Mouse (Mus musculus): ENCODE measurements around the gene Entpd2.

Entpd2 gene

GRCm38 (mm10) chr2:25395721-25396596 is at the start of gene Entpd2:
Gene Entpd2 (plus strand): TSS chr2:25395874.
- Histone ChIP-seq H3K27me3 (ENCODE audit: control insufficient read depth, insufficient read depth, low read length, poor library complexity, severe bottlenecking) (no peaks in the 10 kb centered on the region), H3K36me3 (ENCODE audit: control insufficient read depth, insufficient read depth, low read length, poor library complexity, severe bottlenecking) (no peaks in the 10 kb centered on the region)
- peak; percentile 36 for DNase-seq (ENCODE audit: low read depth, low spot score)

GRCm38 (mm10) chr2:25348162-25348561 is 47.5 kb upstream of the Entpd2 start:
- no peak for DNase-seq (ENCODE audit: low read depth, low spot score)
- no peaks in the 10 kb centered on the region for H3K27me3 ChIP-seq (ENCODE audit: control insufficient read depth, insufficient read depth, low read length, poor library complexity, severe bottlenecking)
- H3K36me3 ChIP-seq (ENCODE audit: control insufficient read depth, insufficient read depth, low read length, poor library complexity, severe bottlenecking): peaks cover 8% of the 10 kb centered on the region

- H3K36me3 ChIP-seq (ENCODE audit: control insufficient read depth, insufficient read depth, low read length, poor library complexity, severe bottlenecking): peaks cover 8% of the 10 kb centered on the region
- H3K27me3 ChIP-seq (ENCODE audit: control insufficient read depth, insufficient read depth, low read length, poor library complexity, severe bottlenecking): no peaks in the 10 kb centered on the region
- no peak for DNase-seq (ENCODE audit: low read depth, low spot score)
Observed at GRCm38 (mm10) chr2:25349499-25349898, 46.2 kb upstream of the Entpd2 start.

GRCm38 (mm10) chr2:25350701-25351100 is 45.0 kb upstream of the Entpd2 start:
- no peaks in the 10 kb centered on the region for H3K27me3 ChIP-seq (ENCODE audit: control insufficient read depth, insufficient read depth, low read length, poor library complexity, severe bottlenecking)
- DNase-seq (ENCODE audit: low read depth, low spot score): no peak
- peaks cover 8% of the 10 kb centered on the region for H3K36me3 ChIP-seq (ENCODE audit: control insufficient read depth, insufficient read depth, low read length, poor library complexity, severe bottlenecking)

- DNase-seq (ENCODE audit: low read depth, low spot score): no peak
- peaks cover 3% of the 10 kb centered on the region for H3K36me3 ChIP-seq (ENCODE audit: control insufficient read depth, insufficient read depth, low read length, poor library complexity, severe bottlenecking)
- no peaks in the 10 kb centered on the region for H3K27me3 ChIP-seq (ENCODE audit: control insufficient read depth, insufficient read depth, low read length, poor library complexity, severe bottlenecking)
Observed at GRCm38 (mm10) chr2:25354211-25354610, 41.5 kb upstream of the Entpd2 start.

GRCm38 (mm10) chr2:25355419-25356066 is 40.1 kb upstream of the Entpd2 start:
- H3K27me3 ChIP-seq (ENCODE audit: control insufficient read depth, insufficient read depth, low read length, poor library complexity, severe bottlenecking): no peaks in the 10 kb centered on the region
- no peak for DNase-seq (ENCODE audit: low read depth, low spot score)
- peaks cover 2% of the 10 kb centered on the region for H3K36me3 ChIP-seq (ENCODE audit: control insufficient read depth, insufficient read depth, low read length, poor library complexity, severe bottlenecking)

- H3K27me3 ChIP-seq (ENCODE audit: control insufficient read depth, insufficient read depth, low read length, poor library complexity, severe bottlenecking): no peaks in the 10 kb centered on the region
- DNase-seq (ENCODE audit: low read depth, low spot score): peak; percentile 86
Observed at GRCm38 (mm10) chr2:25356208-25357079, 39.2 kb upstream of the Entpd2 start, which contains the start of gene Dpp7. Gene Dpp7 (minus strand): TSS chr2:25356359.

GRCm38 (mm10) chr2:25359848-25360247 is 35.8 kb upstream of the Entpd2 start:
- Histone ChIP-seq H3K36me3 (ENCODE audit: control insufficient read depth, insufficient read depth, low read length, poor library complexity, severe bottlenecking) (peaks cover 2% of the 10 kb centered on the region), H3K27me3 (ENCODE audit: control insufficient read depth, insufficient read depth, low read length, poor library complexity, severe bottlenecking) (no peaks in the 10 kb centered on the region)
- DNase-seq (ENCODE audit: low read depth, low spot score): no peak

More at GRCm38 (mm10) chr2:25356208-25357079, 39.2 kb upstream of the Entpd2 start, which contains the start of gene Dpp7:
- H3K36me3 ChIP-seq (ENCODE audit: control insufficient read depth, insufficient read depth, low read length, poor library complexity, severe bottlenecking): no peaks in the 10 kb centered on the region; the same call in none of the 2 replicates

- DNase-seq (ENCODE audit: low read depth, low spot score): no peak
Observed at GRCm38 (mm10) chr2:25363478-25364178, 32.0 kb upstream of the Entpd2 start.

GRCm38 (mm10) chr2:25364313-25364712 is 31.4 kb upstream of the Entpd2 start:
- no peak for DNase-seq (ENCODE audit: low read depth, low spot score)
- Histone ChIP-seq H3K36me3 (ENCODE audit: control insufficient read depth, insufficient read depth, low read length, poor library complexity, severe bottlenecking) (peaks cover 2% of the 10 kb centered on the region), H3K27me3 (ENCODE audit: control insufficient read depth, insufficient read depth, low read length, poor library complexity, severe bottlenecking) (no peaks in the 10 kb centered on the region)

More at GRCm38 (mm10) chr2:25363478-25364178, 32.0 kb upstream of the Entpd2 start:
- H3K27me3 ChIP-seq (ENCODE audit: control insufficient read depth, insufficient read depth, low read length, poor library complexity, severe bottlenecking): no peaks in the 10 kb centered on the region
- peaks cover 2% of the 10 kb centered on the region for H3K36me3 ChIP-seq (ENCODE audit: control insufficient read depth, insufficient read depth, low read length, poor library complexity, severe bottlenecking)

- H3K36me3 ChIP-seq (ENCODE audit: control insufficient read depth, insufficient read depth, low read length, poor library complexity, severe bottlenecking): peaks cover 2% of the 10 kb centered on the region; the same call in 1 of the 2 replicates
- DNase-seq (ENCODE audit: low read depth, low spot score): no peak
- H3K27me3 ChIP-seq (ENCODE audit: control insufficient read depth, insufficient read depth, low read length, poor library complexity, severe bottlenecking): no peaks in the 10 kb centered on the region
Observed at GRCm38 (mm10) chr2:25364761-25365090, 30.9 kb upstream of the Entpd2 start.

- H3K27me3 ChIP-seq (ENCODE audit: control insufficient read depth, insufficient read depth, low read length, poor library complexity, severe bottlenecking): no peaks in the 10 kb centered on the region
- DNase-seq (ENCODE audit: low read depth, low spot score): peak; percentile 81
- H3K36me3 ChIP-seq (ENCODE audit: control insufficient read depth, insufficient read depth, low read length, poor library complexity, severe bottlenecking): peaks cover 2% of the 10 kb centered on the region; the same call in 1 of the 2 replicates
Observed at GRCm38 (mm10) chr2:25365091-25365761, 30.4 kb upstream of the Entpd2 start, which contains the start of gene Uap1l1. Gene Uap1l1 (minus strand): TSS chr2:25365682.

- H3K27me3 ChIP-seq (ENCODE audit: control insufficient read depth, insufficient read depth, low read length, poor library complexity, severe bottlenecking): no peaks in the 10 kb centered on the region
- H3K36me3 ChIP-seq (ENCODE audit: control insufficient read depth, insufficient read depth, low read length, poor library complexity, severe bottlenecking): no peaks in the 10 kb centered on the region
- DNase-seq (ENCODE audit: low read depth, low spot score): no peak
Observed at GRCm38 (mm10) chr2:25369996-25370395, 25.7 kb upstream of the Entpd2 start.

Measured in splenic B cell, adult 2 months (primary cell).